Mouse (Mus musculus): Measurements from ENCODE around the gene Fam13a. TPM values are rescaled to one million over a fixed set of nuclear protein-coding genes. Genes with fewer than 3 reads are reported as not detected.

Fam13a gene
- polyA plus RNA-seq, 1 experiment from 2014 or later: 8.7 TPM

DNA sequence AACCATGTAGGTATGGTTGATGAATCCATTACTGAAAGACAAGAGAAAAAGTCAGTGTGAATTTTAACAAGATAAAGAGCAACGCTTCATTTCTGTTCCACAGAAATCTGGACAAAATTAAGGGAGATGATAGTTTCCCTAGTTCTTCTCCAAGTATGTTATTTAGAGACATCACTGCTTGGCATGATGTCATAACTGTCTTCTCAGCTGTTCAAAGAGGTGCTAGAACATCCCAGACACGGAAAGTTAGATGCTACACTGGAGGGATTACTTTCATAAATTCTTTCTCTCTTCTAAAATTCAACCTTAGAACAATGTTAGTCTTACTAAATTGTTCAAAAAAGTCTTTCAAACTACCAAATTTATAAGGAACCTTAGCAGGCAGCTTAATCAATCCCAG, 63.8 kb downstream of the Fam13a start:
- H3K9ac ChIP-seq (ENCODE audit: low read depth, low read length): no peak overlapping the region
- WGBS: 90% methylated on average over 2 of the region's 2 CpGs
- H3K27me3 ChIP-seq (ENCODE audit: control insufficient read depth, insufficient read depth, low read length): no peaks in the 10 kb centered on the region
- H3K4me1 ChIP-seq (ENCODE audit: control insufficient read depth, insufficient read depth, low read length): peaks cover 4% of the 10 kb centered on the region; the same call in 1 of the 2 replicates
- H3K27ac ChIP-seq (ENCODE audit: low read depth, low read length): no peak overlapping the region
- H3K4me2 ChIP-seq (replicated peaks; ENCODE audit: low read depth, low read length): no peak overlapping the region
- no peaks in the 10 kb centered on the region for H3K36me3 ChIP-seq (ENCODE audit: control insufficient read depth, insufficient read depth, low read length)
- no peak for ATAC-seq (ENCODE audit: low FRiP score, low TSS enrichment)
- no peak overlapping the region for H3K4me3 ChIP-seq (ENCODE audit: low read length)
- no peaks in the 10 kb centered on the region for H3K9me3 ChIP-seq (ENCODE audit: control insufficient read depth, low read length)

DNA sequence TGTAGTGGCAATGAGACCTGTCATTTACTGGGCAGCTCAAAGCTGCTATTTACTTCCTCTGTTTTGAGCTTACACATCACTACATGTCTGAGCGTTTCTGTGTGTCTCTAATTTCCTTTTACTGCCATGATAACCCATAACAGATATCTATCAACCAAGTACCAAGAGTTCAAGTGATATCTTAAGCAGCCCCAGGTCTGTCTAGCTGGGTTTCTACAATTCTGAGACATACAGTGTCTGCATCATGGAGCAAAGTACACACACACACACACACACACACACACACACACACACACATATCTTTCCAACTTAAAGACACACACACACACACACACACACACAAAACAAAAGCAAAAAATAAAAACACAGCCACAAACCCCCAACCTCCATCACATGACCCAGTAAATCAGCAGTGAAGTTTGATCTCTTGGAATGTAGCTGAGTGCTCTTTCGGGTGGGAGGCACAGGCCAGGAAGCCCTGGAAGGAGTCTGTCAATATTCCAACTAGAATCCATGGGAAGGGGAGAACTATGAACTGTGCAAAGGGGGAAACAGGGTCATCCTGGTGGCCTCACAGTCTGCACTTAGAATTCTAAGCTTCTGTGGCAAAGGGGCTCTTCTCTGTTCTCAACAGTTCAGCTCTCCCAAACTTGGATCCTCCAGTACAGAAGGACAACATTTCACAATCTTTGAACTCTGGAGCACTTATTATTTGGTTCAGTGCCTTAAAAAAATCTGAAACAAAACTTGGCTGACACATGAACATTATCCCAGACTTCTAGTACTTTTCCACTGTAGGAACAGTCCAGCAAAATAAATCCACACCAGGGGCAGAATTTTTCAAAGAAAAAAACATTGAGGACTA, 73.0 kb downstream of the Fam13a start:
- peak; percentile 81; the same call in 1 of the 2 replicates for ATAC-seq (ENCODE audit: low FRiP score, low TSS enrichment)
- Histone ChIP-seq H3K9ac (ENCODE audit: low read depth, low read length) (no peak overlapping the region), H3K36me3 (ENCODE audit: control insufficient read depth, insufficient read depth, low read length) (no peaks in the 10 kb centered on the region; the same call in 1 of the 2 replicates), H3K4me2 (replicated peaks; ENCODE audit: low read depth, low read length) (no peak overlapping the region), H3K27me3 (ENCODE audit: control insufficient read depth, insufficient read depth, low read length) (no peaks in the 10 kb centered on the region), H3K9me3 (ENCODE audit: control insufficient read depth, low read length) (no peaks in the 10 kb centered on the region), H3K4me3 (ENCODE audit: low read length) (no peak overlapping the region), H3K27ac (ENCODE audit: low read depth, low read length) (no peak overlapping the region), H3K4me1 (ENCODE audit: control insufficient read depth, insufficient read depth, low read length) (0 out of 2 replicates have a peak, but pooled peaks cover 3% of the 10 kb centered on the region)
- WGBS: 28% methylated on average over 2 of the region's 2 CpGs

DNA sequence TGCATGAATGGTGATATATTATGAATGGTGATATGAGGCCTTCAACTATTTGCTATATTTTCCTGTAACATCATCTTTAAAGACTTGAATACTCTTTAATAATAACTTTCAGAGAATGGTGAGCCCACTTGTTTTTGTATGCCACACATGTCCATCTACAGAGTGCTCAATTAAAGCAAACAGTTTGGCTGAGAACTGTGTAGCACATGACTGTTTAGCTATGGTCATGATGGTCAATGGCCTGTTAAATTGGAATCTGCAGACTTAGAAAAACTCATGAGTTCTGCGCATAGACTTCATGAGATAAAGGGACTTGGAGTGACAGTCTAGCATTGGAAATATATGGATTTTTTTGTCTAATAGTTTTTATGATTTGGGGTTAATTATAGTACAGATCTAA, 73.9 kb downstream of the Fam13a start:
- no peak overlapping the region for H3K4me2 ChIP-seq (replicated peaks; ENCODE audit: low read depth, low read length)
- 0 out of 2 replicates have a peak, but pooled peaks cover 3% of the 10 kb centered on the region for H3K4me1 ChIP-seq (ENCODE audit: control insufficient read depth, insufficient read depth, low read length)
- H3K27me3 ChIP-seq (ENCODE audit: control insufficient read depth, insufficient read depth, low read length): no peaks in the 10 kb centered on the region
- no peaks in the 10 kb centered on the region; the same call in 1 of the 2 replicates for H3K36me3 ChIP-seq (ENCODE audit: control insufficient read depth, insufficient read depth, low read length)
- WGBS: 68% methylated on average over 1 of the region's 1 CpGs
- H3K9me3 ChIP-seq (ENCODE audit: control insufficient read depth, low read length): no peaks in the 10 kb centered on the region
- no peak for ATAC-seq (ENCODE audit: low FRiP score, low TSS enrichment)
- H3K9ac ChIP-seq (ENCODE audit: low read depth, low read length): no peak overlapping the region
- H3K4me3 ChIP-seq (ENCODE audit: low read length): no peak overlapping the region
- H3K27ac ChIP-seq (ENCODE audit: low read depth, low read length): no peak overlapping the region

DNA sequence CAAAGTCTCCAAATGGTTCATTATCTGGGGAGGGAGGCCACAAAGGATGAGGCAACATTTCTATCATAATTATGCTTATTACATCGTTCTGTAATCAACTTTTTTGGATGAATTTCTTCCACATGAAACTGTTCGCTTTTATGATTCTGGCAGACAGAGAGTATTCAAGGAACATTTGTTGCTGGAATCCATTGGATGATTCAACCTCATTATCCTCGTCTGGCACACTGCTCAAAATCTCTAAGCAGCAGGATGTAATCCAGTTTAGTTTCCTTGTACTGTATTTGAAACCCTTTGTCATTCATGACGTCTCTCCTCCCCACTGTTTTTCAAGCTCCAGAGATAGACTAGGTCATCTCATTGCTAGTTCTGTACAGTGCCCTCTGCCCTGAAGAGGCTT, 77.5 kb downstream of the Fam13a start:
- Histone ChIP-seq H3K4me3 (ENCODE audit: low read length) (no peak overlapping the region), H3K36me3 (ENCODE audit: control insufficient read depth, insufficient read depth, low read length) (no peaks in the 10 kb centered on the region), H3K27ac (ENCODE audit: low read depth, low read length) (no peak overlapping the region), H3K9me3 (ENCODE audit: control insufficient read depth, low read length) (no peaks in the 10 kb centered on the region), H3K9ac (ENCODE audit: low read depth, low read length) (no peak overlapping the region), H3K4me1 (ENCODE audit: control insufficient read depth, insufficient read depth, low read length) (0 out of 2 replicates have a peak, but pooled peaks cover 3% of the 10 kb centered on the region), H3K4me2 (replicated peaks; ENCODE audit: low read depth, low read length) (no peak overlapping the region), H3K27me3 (ENCODE audit: control insufficient read depth, insufficient read depth, low read length) (no peaks in the 10 kb centered on the region)
- 80% methylated on average over 4 of the region's 4 CpGs for WGBS
- no peak for ATAC-seq (ENCODE audit: low FRiP score, low TSS enrichment)

DNA sequence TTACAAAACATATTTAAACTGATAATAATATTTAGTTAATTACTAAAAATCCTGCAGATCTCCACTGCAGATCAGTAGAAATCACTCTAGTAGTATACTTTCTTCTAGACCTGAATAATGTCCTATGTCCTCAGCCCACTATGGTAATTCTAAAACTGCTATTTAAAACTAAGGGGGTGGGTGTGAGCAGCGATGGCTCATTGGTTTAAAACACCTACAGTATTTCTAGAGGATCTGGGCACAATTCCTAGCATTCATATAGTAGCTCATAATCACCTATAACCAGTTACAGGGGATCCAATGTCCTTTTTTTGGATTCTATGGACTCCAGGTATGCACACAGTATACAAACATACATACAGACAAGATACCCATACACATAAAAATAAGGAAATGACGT, 78.1 kb downstream of the Fam13a start:
- Histone ChIP-seq H3K27ac (ENCODE audit: low read depth, low read length) (no peak overlapping the region), H3K27me3 (ENCODE audit: control insufficient read depth, insufficient read depth, low read length) (no peaks in the 10 kb centered on the region), H3K9me3 (ENCODE audit: control insufficient read depth, low read length) (no peaks in the 10 kb centered on the region), H3K9ac (ENCODE audit: low read depth, low read length) (no peak overlapping the region), H3K4me2 (replicated peaks; ENCODE audit: low read depth, low read length) (no peak overlapping the region), H3K4me1 (ENCODE audit: control insufficient read depth, insufficient read depth, low read length) (no peaks in the 10 kb centered on the region), H3K36me3 (ENCODE audit: control insufficient read depth, insufficient read depth, low read length) (no peaks in the 10 kb centered on the region), H3K4me3 (ENCODE audit: low read length) (no peak overlapping the region)
- ATAC-seq (ENCODE audit: low FRiP score, low TSS enrichment): no peak
- WGBS: 75% methylated on average over 2 of the region's 2 CpGs

DNA sequence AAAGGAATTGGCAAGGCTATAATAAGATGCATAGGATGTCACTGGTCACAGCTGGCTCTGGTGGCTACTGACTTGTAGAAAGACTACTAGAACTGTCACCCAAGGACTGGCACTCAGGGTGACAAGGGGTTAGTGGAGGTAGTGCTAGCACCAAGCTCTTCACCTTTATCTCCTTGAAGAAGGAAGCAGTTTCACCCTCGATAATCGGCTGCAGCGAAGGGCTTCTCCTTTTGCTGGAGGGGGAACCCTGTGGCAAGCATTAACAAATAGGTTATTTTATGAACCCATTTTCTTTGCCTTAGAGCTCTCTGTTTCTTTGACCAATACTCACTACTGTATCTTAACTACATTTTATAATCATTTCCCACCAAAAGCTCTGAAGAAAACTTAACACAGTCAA, 80.4 kb downstream of the Fam13a start:
- ATAC-seq (ENCODE audit: low FRiP score, low TSS enrichment): no peak

DNA sequence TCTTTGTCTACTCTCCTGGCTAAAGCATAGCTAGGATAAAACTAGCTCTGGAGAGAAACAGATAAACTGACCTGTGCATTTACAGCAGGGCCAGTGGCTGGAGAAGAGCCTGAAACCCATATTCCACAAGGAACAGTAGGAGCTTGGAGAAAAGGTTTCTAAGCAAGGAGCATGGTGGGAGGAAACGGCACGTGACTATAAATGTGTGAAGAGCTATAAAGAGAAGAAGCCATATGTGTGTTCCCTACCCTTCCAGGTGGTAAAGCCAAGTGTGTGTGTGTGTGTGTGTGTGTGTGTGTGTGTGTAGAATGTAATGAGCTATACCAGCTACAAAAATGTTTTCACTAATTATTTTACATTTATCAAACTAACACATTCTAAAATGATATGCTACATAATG, 82.1 kb downstream of the Fam13a start:
- H3K36me3 ChIP-seq (ENCODE audit: control insufficient read depth, insufficient read depth, low read length): no peaks in the 10 kb centered on the region
- H3K4me2 ChIP-seq (replicated peaks; ENCODE audit: low read depth, low read length): no peak overlapping the region
- 94% methylated on average over 2 of the region's 2 CpGs for WGBS

More for the DNA sequence above, 80.4 kb downstream of the Fam13a start:
- Histone ChIP-seq H3K4me2 (replicated peaks; ENCODE audit: low read depth, low read length) (no peak overlapping the region), H3K27ac (ENCODE audit: low read depth, low read length) (no peak overlapping the region), H3K27me3 (ENCODE audit: control insufficient read depth, insufficient read depth, low read length) (no peaks in the 10 kb centered on the region), H3K9me3 (ENCODE audit: control insufficient read depth, low read length) (no peaks in the 10 kb centered on the region), H3K9ac (ENCODE audit: low read depth, low read length) (no peak overlapping the region), H3K4me1 (ENCODE audit: control insufficient read depth, insufficient read depth, low read length) (no peaks in the 10 kb centered on the region), H3K4me3 (ENCODE audit: low read length) (no peak overlapping the region), H3K36me3 (ENCODE audit: control insufficient read depth, insufficient read depth, low read length) (no peaks in the 10 kb centered on the region)
- WGBS: 86% methylated on average over 3 of the region's 3 CpGs

DNA sequence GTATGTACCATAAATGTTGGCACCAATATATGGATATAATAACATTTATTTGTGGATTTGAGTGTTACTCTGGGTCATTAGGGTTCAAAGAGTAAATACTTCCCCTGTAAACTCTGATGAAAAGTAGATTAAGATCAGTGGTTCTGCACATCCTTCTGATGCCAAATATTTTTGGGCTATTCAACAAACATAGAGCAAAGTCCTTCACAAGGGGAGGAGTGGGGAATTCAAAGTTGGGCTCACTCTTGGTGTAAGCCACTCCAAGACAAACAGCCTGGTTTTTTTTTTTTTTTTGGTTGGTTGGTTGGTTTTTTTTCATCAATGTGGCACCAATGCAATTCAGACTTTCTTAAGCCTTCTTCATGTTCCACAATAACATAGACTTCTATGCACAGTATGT, 86.6 kb downstream of the Fam13a start:
- no peaks in the 10 kb centered on the region for H3K27me3 ChIP-seq (ENCODE audit: control insufficient read depth, insufficient read depth, low read length)
- no peak overlapping the region for H3K4me2 ChIP-seq (replicated peaks; ENCODE audit: low read depth, low read length)
- H3K36me3 ChIP-seq (ENCODE audit: control insufficient read depth, insufficient read depth, low read length): no peaks in the 10 kb centered on the region
- H3K27ac ChIP-seq (ENCODE audit: low read depth, low read length): no peak overlapping the region
- H3K9ac ChIP-seq (ENCODE audit: low read depth, low read length): no peak overlapping the region
- H3K9me3 ChIP-seq (ENCODE audit: control insufficient read depth, low read length): no peaks in the 10 kb centered on the region
- H3K4me1 ChIP-seq (ENCODE audit: control insufficient read depth, insufficient read depth, low read length): no peaks in the 10 kb centered on the region
- ATAC-seq (ENCODE audit: low FRiP score, low TSS enrichment): no peak
- H3K4me3 ChIP-seq (ENCODE audit: low read length): no peak overlapping the region

More for the DNA sequence above, 82.1 kb downstream of the Fam13a start:
- Histone ChIP-seq H3K4me1 (ENCODE audit: control insufficient read depth, insufficient read depth, low read length) (no peaks in the 10 kb centered on the region), H3K9ac (ENCODE audit: low read depth, low read length) (no peak overlapping the region), H3K4me3 (ENCODE audit: low read length) (no peak overlapping the region), H3K9me3 (ENCODE audit: control insufficient read depth, low read length) (no peaks in the 10 kb centered on the region), H3K27ac (ENCODE audit: low read depth, low read length) (no peak overlapping the region), H3K27me3 (ENCODE audit: control insufficient read depth, insufficient read depth, low read length) (no peaks in the 10 kb centered on the region)
- no peak for ATAC-seq (ENCODE audit: low FRiP score, low TSS enrichment)

DNA sequence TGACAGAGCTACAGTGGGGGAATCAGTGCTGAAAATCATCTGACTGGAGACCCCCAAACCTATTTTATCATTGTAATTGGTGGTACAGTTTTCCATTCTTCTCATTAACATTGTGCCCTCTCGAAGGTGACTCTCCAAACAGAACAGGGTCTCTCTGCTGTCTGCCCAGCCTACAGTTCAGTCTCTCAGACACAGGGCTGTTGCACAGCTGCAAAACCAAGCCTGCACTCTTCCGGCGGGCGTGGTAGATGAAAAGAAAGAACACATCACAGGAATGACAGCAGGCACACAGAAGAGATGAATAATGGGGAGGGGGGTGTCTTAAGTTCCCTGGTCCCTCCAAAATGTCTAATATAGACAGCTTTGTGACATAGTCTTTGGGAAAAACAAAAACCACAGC, 90.2 kb downstream of the Fam13a start:
- Histone ChIP-seq H3K9ac (ENCODE audit: low read depth, low read length) (no peak overlapping the region), H3K36me3 (ENCODE audit: control insufficient read depth, insufficient read depth, low read length) (no peaks in the 10 kb centered on the region), H3K27ac (ENCODE audit: low read depth, low read length) (no peak overlapping the region), H3K4me1 (ENCODE audit: control insufficient read depth, insufficient read depth, low read length) (no peaks in the 10 kb centered on the region), H3K4me3 (ENCODE audit: low read length) (no peak overlapping the region), H3K4me2 (replicated peaks; ENCODE audit: low read depth, low read length) (no peak overlapping the region), H3K27me3 (ENCODE audit: control insufficient read depth, insufficient read depth, low read length) (no peaks in the 10 kb centered on the region), H3K9me3 (ENCODE audit: control insufficient read depth, low read length) (no peaks in the 10 kb centered on the region)
- ATAC-seq (ENCODE audit: low FRiP score, low TSS enrichment): no peak
- WGBS: 80% methylated on average over 4 of the region's 4 CpGs

Data from kidney, embryonic 14.5 days (tissue).